ENCODE assay signal across 20 mouse cellular contexts in genomic region chr5:89370140-89370539, GRCm38 (mm10).
DNase-seq lines count a peak whose midpoint lies in the region; ATAC-seq lines count a peak whose summit lies in the region.
"Had no signal": no experiment of that assay in that cellular context is flagged by ENCODE, and none has a peak within 500 bp of the region (broad histone marks: within the 10 kb centered on the region; RNA-seq: fewer than 3 reads in every experiment).

No protein-coding gene starts in this region.

- H3K4me1 ChIP-seq in embryonic facial prominence, embryonic 11.5 days (ENCODE audit: control insufficient read depth, insufficient read depth, low read length): no peaks in the 10 kb centered on the region
- H3K4me1 ChIP-seq in embryonic facial prominence, embryonic 10.5 days: no peaks in the 10 kb centered on the region
- H3K4me1 ChIP-seq in kidney, embryonic 15.5 days: no peaks in the 10 kb centered on the region
- H3K4me1 ChIP-seq in hindbrain, embryonic 16.5 days (ENCODE audit: control insufficient read depth, insufficient read depth, low read depth, low read length): no peaks in the 10 kb centered on the region
- H3K4me1 ChIP-seq: hindbrain, embryonic 15.5 days; limb, embryonic 15.5 days; liver, embryonic 15.5 days had no signal

- no peak overlapping the region for H3K9ac ChIP-seq in embryonic facial prominence, embryonic 11.5 days (replicated peaks; ENCODE audit: low read length)
- H3K9ac ChIP-seq in kidney, embryonic 15.5 days: no peak overlapping the region
- no peak overlapping the region for H3K9ac ChIP-seq in hindbrain, embryonic 16.5 days (ENCODE audit: low read depth, low read length)
- H3K9ac ChIP-seq: forebrain, embryonic 13.5 days; hindbrain, embryonic 15.5 days; limb, embryonic 15.5 days; liver, embryonic 15.5 days had no signal

- H3K4me2 ChIP-seq in embryonic facial prominence, embryonic 11.5 days (ENCODE audit: low read depth, low read length): no peak overlapping the region
- H3K4me2 ChIP-seq in kidney, embryonic 15.5 days: no peak overlapping the region
- H3K4me2 ChIP-seq in hindbrain, embryonic 16.5 days (ENCODE audit: low read length): no peak overlapping the region
- H3K4me2 ChIP-seq: forebrain, embryonic 13.5 days; hindbrain, embryonic 15.5 days; limb, embryonic 15.5 days; liver, embryonic 15.5 days had no signal

- H3K36me3 ChIP-seq in embryonic facial prominence, embryonic 11.5 days (replicated peaks; ENCODE audit: control insufficient read depth, insufficient read depth, low read depth, low read length): no peaks in the 10 kb centered on the region
- no peaks in the 10 kb centered on the region for H3K36me3 ChIP-seq in embryonic facial prominence, embryonic 10.5 days (replicated peaks)
- H3K36me3 ChIP-seq in kidney, embryonic 15.5 days: no peaks in the 10 kb centered on the region
- no peaks in the 10 kb centered on the region for H3K36me3 ChIP-seq in hindbrain, embryonic 16.5 days (ENCODE audit: control insufficient read depth, insufficient read depth, low read length)
- H3K36me3 ChIP-seq: hindbrain, embryonic 15.5 days; limb, embryonic 15.5 days; liver, embryonic 15.5 days had no signal

- 23% methylated on average over 1 of the region's 1 CpGs for WGBS in embryonic facial prominence, embryonic 11.5 days
- 38% methylated on average over 1 of the region's 1 CpGs for WGBS in embryonic facial prominence, embryonic 10.5 days
- WGBS in kidney, embryonic 15.5 days: 23% methylated on average over 1 of the region's 1 CpGs
- 55% methylated on average over 1 of the region's 1 CpGs for WGBS in hindbrain, embryonic 16.5 days

- H3K27me3 ChIP-seq in embryonic facial prominence, embryonic 11.5 days (ENCODE audit: control insufficient read depth, insufficient read depth, low read length): no peaks in the 10 kb centered on the region
- H3K27me3 ChIP-seq in embryonic facial prominence, embryonic 10.5 days (replicated peaks; ENCODE audit: low read depth, poor library complexity, severe bottlenecking): no peaks in the 10 kb centered on the region
- H3K27me3 ChIP-seq in kidney, embryonic 15.5 days: no peaks in the 10 kb centered on the region
- H3K27me3 ChIP-seq in hindbrain, embryonic 16.5 days (replicated peaks; ENCODE audit: control insufficient read depth, insufficient read depth, low read length): no peaks in the 10 kb centered on the region
- H3K27me3 ChIP-seq: forebrain, embryonic 13.5 days; hindbrain, embryonic 15.5 days; limb, embryonic 15.5 days; liver, embryonic 15.5 days had no signal

- ATAC-seq in embryonic facial prominence, embryonic 11.5 days (replicated peaks; ENCODE audit: insufficient number of reproducible peaks, low FRiP score, low TSS enrichment, low read depth): 0 out of 2 replicates have a peak, but pooled peaks have one; percentile 56
- 0 out of 2 replicates have a peak, but pooled peaks have one; percentile 40 for ATAC-seq in kidney, embryonic 15.5 days (replicated peaks; ENCODE audit: low FRiP score)
- ATAC-seq in hindbrain, embryonic 16.5 days: no peak
- ATAC-seq: forebrain, embryonic 13.5 days; intestine, embryonic 16.5 days; midbrain, embryonic 16.5 days had no signal

- DNase-seq in embryonic facial prominence, embryonic 11.5 days (ENCODE audit: low spot score): no peak
- DNase-seq in embryonic facial prominence, embryonic 10.5 days (ENCODE audit: low spot score): no peak
- no peak for DNase-seq in kidney, postnatal 25 days
- DNase-seq in Muller cell, postnatal 12 days (ENCODE audit: inconsistent ontology term): peak; percentile 54
- DNase-seq in kidney, postnatal 14 days: peak; percentile 24
- no peak for DNase-seq in testis, postnatal 10 days (ENCODE audit: low spot score)
- DNase-seq: cerebellum, adult 18-20 months; cerebellum, postnatal 25 days; embryo, embryonic 11 days; gastrocnemius, postnatal 14 days; heart, postnatal 36 days; lung, postnatal 14 days had no signal

- no peaks in the 10 kb centered on the region for H3K9me3 ChIP-seq in embryonic facial prominence, embryonic 11.5 days (replicated peaks; ENCODE audit: control insufficient read depth, low read length)
- H3K9me3 ChIP-seq in embryonic facial prominence, embryonic 10.5 days: no peaks in the 10 kb centered on the region
- H3K9me3 ChIP-seq in kidney, embryonic 15.5 days (replicated peaks): no peaks in the 10 kb centered on the region
- H3K9me3 ChIP-seq in hindbrain, embryonic 16.5 days (ENCODE audit: control insufficient read depth, low read length): no peaks in the 10 kb centered on the region
- H3K9me3 ChIP-seq: forebrain, embryonic 13.5 days; hindbrain, embryonic 15.5 days; limb, embryonic 15.5 days; liver, embryonic 15.5 days had no signal

- H3K27ac ChIP-seq in embryonic facial prominence, embryonic 11.5 days (replicated peaks; ENCODE audit: low read depth, low read length): no peak overlapping the region
- H3K27ac ChIP-seq in embryonic facial prominence, embryonic 10.5 days (replicated peaks): no peak overlapping the region
- no peak overlapping the region for H3K27ac ChIP-seq in kidney, embryonic 15.5 days
- no peak overlapping the region for H3K27ac ChIP-seq in hindbrain, embryonic 16.5 days (ENCODE audit: low read depth, low read length)
- H3K27ac ChIP-seq: forebrain, embryonic 13.5 days; hindbrain, embryonic 15.5 days; limb, embryonic 15.5 days; liver, embryonic 15.5 days had no signal

- no peak overlapping the region for H3K4me3 ChIP-seq in embryonic facial prominence, embryonic 11.5 days (ENCODE audit: low read depth, low read length)
- no peak overlapping the region for H3K4me3 ChIP-seq in embryonic facial prominence, embryonic 10.5 days
- H3K4me3 ChIP-seq in kidney, embryonic 15.5 days (replicated peaks): no peak overlapping the region
- H3K4me3 ChIP-seq in hindbrain, embryonic 16.5 days (ENCODE audit: low read length): no peak overlapping the region
- H3K4me3 ChIP-seq: forebrain, embryonic 13.5 days; hindbrain, embryonic 15.5 days; limb, embryonic 15.5 days; liver, embryonic 15.5 days had no signal

Comparison
In these comparisons a context has a peak if more than half of its experiments do, and no peak if none do; other contexts are left out.
1. DNase-seq: peak in Muller cell, postnatal 12 days (single experiment) and kidney, postnatal 14 days (single experiment); none in embryonic facial prominence, embryonic 11.5 days (single experiment), embryonic facial prominence, embryonic 10.5 days (single experiment), kidney, postnatal 25 days (0 of 2) and testis, postnatal 10 days (single experiment).